Mouse (Mus musculus) C2C12 (cell line): ENCODE results near the gene Frmd4b.

Source experiments
- CEBPB ChIP-seq: IDR thresholded peaks from one replicate; pipeline ENCODE4 v1.6.1; 2011; ENCODE audit warnings: low read depth, mild to moderate bottlenecking, control low read depth, moderate library complexity
- CTCF ChIP-seq: IDR thresholded peaks from one replicate; pipeline ENCODE4 v1.5.1; 2011; ENCODE audit not compliant: control insufficient read depth, insufficient read depth, insufficient read length
- FOSL1 ChIP-seq: IDR thresholded peaks from one replicate; pipeline ENCODE4 v1.8.0; 2011; ENCODE audit warnings: mild to moderate bottlenecking, low read length; ENCODE audit not compliant: poor library complexity, insufficient read depth, severe bottlenecking
- MAX ChIP-seq: IDR thresholded peaks from one replicate; pipeline ENCODE4 v1.6.1; 2011; ENCODE audit warnings: mild to moderate bottlenecking, control low read depth
- MYOD1 ChIP-seq: IDR thresholded peaks from one replicate; pipeline ENCODE4 v1.6.1; 2011; ENCODE audit warnings: low read depth; ENCODE audit not compliant: control insufficient read depth, insufficient read length
- USF1 ChIP-seq: IDR thresholded peaks from one replicate; pipeline ENCODE4 v1.6.1; 2011; ENCODE audit warnings: low read depth, mild to moderate bottlenecking, control low read depth, moderate library complexity

DNA sequence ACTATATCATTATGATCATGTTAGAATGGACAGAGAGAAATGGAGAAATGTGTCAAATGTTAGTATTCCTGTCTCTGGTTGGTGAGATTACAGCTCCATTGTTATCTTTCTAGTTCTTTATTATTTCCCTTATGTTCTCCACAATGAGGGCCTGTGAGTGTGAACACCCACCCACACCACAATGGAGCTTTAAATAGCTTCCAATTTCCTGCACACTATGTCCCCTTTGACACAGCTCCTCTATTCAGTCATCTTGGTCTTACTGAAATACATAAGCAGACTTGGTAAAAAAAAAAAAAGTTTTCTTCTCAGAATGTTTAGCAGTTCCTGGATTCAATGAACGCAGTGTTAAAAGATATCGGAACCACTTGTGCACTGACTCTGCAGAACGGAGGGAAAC lies 326.7 kb downstream of the Frmd4b start:
- TF ChIP-seq FOSL1 (no peak), USF1 (no peak), CTCF (no peak), CEBPB (no peak), MAX (no peak), MYOD1 (no peak)
